Mouse (Mus musculus) heart, adult 2 months (tissue): ENCODE data around the gene Ccp110. TPM values are rescaled to one million over a fixed set of nuclear protein-coding genes. Genes with fewer than 3 reads are reported as not detected.

ENCODE experiments used
- DNase-seq, 2 experiments: peaks; one replicate each; pipeline ENCODE4 v3.0.0; 2021
- H3K27ac ChIP-seq: fragments of 200-600 bp; 2 replicates; pipeline ENCODE4 v1.8.1; 2022
- H3K27me3 ChIP-seq: fragments of 200-500 bp; 2 replicates; pipeline ENCODE4 v1.6.1; 2012; ENCODE audit warnings: mild to moderate bottlenecking, low read length, inconsistent platforms, mixed read lengths; ENCODE audit not compliant: control insufficient read depth, insufficient read depth
- H3K36me3 ChIP-seq: fragments of 200-500 bp; 2 replicates; pipeline ENCODE4 v1.6.1; 2012; ENCODE audit warnings: low read length, inconsistent platforms; ENCODE audit not compliant: control insufficient read depth, insufficient read depth
- H3K4me1 ChIP-seq: fragments of 200-500 bp; 2 replicates; pipeline ENCODE4 v1.6.1; 2011; ENCODE audit warnings: low read length; ENCODE audit not compliant: control insufficient read depth, insufficient read depth
- H3K4me3 ChIP-seq: fragments of 200-600 bp; 2 replicates; pipeline ENCODE4 v1.8.1; 2022
- H3K79me2 ChIP-seq: fragments of 200-500 bp; replicated peaks from 2 replicates; pipeline ENCODE4 v1.6.1; 2012; ENCODE audit warnings: mild to moderate bottlenecking, inconsistent platforms, low read length, moderate library complexity, mixed read lengths; ENCODE audit not compliant: control insufficient read depth, insufficient read depth
- H3K9ac ChIP-seq: fragments of 200-500 bp; 2 replicates; pipeline ENCODE4 v1.6.1; 2012; ENCODE audit warnings: low read depth, mild to moderate bottlenecking, control low read depth, inconsistent platforms, low read length, mixed read lengths
- CTCF ChIP-seq: fragments of 200-600 bp; IDR thresholded peaks from 2 replicates; pipeline ENCODE4 v1.8.1; 2022; ENCODE audit warnings: antibody characterized with exemption, mild to moderate bottlenecking, moderate library complexity
- EP300 ChIP-seq: fragments of 200-500 bp; IDR thresholded peaks from 2 replicates; pipeline ENCODE4 v1.6.1; 2011; ENCODE audit warnings: low read depth, low read length, control low read depth; ENCODE audit not compliant: insufficient read depth
- POLR2A ChIP-seq: fragments of 200-500 bp; IDR thresholded peaks from 2 replicates; pipeline ENCODE4 v1.6.1; 2011; ENCODE audit warnings: mild to moderate bottlenecking, low read depth, low read length, control low read depth; ENCODE audit not compliant: insufficient read depth
- WGBS: fragments of 180-500 bp; shearing (Covaris S2); methylation state at CpG from one replicate; pipeline ENCODE4 v1.1.7; 2018; 5-methylcytosine and 5-hydroxymethylcytosine counted together
- intact Hi-C: fragments of 180-260 bp; cut with DNase I; formaldehyde crosslinking; loops from one replicate; pipeline ENCODE4 v1.15.1; 2025
- polyA plus RNA-seq: library from polyadenylated mRNA; depleted of rRNA; stranded (reverse); fragments of >200 nt; gene quantifications from 2 replicates; pipeline ENCODE4 v1.2.3, GENCODE M21; 2012
- total RNA-seq, 2 experiments: library from RNA; stranded (reverse); gene quantifications; 2 replicates each; pipeline ENCODE4 v1.2.3; 2021

Gene Ccp110
- total and polyA plus RNA-seq, 3 experiments: 1.4 to 1.6 (median 1.5) TPM

DNA sequence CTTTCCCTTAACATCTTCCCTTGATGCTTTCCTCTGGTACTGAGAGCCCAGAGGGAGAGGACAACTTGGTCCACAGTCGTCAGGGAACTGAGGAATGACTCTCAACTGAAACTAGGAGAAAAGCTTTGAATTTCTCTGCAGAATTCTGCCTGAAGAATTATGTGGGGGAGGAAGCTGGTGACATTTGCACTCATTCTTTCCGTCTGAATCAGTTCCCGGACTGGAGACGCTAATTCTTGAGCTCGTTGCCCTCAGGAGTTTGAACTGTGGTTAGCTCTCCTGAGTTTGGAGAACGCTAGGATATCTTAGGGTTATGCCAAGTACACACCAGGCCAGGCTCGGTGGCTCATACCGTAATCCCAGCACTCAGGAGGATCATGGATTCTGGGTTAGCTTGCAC, 56.9 kb downstream of the Ccp110 start:
- no peak overlapping the region for H3K4me3 ChIP-seq
- DNase-seq: no peak
- no peaks in the 10 kb centered on the region for H3K27me3 ChIP-seq
- no peak overlapping the region for H3K27ac ChIP-seq
- intact Hi-C loops: loop anchor here (5.0 to 10.0 kb wide), 2 partner anchors 53 to 746 kb away; partner anchors contain the start of gene Acsm5
- no peaks in the 10 kb centered on the region for H3K79me2 ChIP-seq
- no peak overlapping the region for H3K9ac ChIP-seq
- 51% methylated on average over 8 of the region's 8 CpGs for WGBS
- H3K4me1 ChIP-seq: peaks cover 1% of the 10 kb centered on the region
- no peak for TF ChIP-seq CTCF
- no peak for TF ChIP-seq POLR2A
- no peak for TF ChIP-seq EP300
- H3K36me3 ChIP-seq: no peaks in the 10 kb centered on the region

DNA sequence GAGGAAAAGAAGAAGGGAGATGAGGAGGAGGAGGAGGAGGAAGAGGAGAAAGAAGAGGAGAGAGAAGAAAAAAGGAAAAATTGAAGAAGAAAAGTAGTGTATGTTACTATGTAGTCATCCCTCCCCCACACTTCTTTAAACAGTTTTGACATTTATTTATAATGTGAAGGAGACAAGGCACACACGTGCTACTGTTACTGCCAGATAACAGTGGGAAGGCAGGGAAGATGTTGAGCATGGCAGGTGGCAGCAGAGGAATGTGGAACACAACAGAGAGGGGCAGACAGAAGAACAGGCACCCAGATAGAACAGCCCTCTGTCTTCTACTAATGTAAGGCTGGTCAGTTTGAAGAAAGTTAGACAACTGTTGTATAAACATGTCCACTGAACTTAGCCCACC, 57.3 kb downstream of the Ccp110 start:
- intact Hi-C loops: loop anchor here (5.0 to 10.0 kb wide), 2 partner anchors 53 to 745 kb away; partner anchors contain the start of gene Acsm5
- no peaks in the 10 kb centered on the region for H3K79me2 ChIP-seq
- H3K36me3 ChIP-seq: no peaks in the 10 kb centered on the region
- DNase-seq: no peak
- no peak for TF ChIP-seq EP300
- TF ChIP-seq POLR2A: no peak
- TF ChIP-seq CTCF: no peak
- no peak overlapping the region for H3K9ac ChIP-seq
- H3K27ac ChIP-seq: no peak overlapping the region
- no peaks in the 10 kb centered on the region for H3K27me3 ChIP-seq
- no peak overlapping the region for H3K4me3 ChIP-seq
- H3K4me1 ChIP-seq: peaks cover 1% of the 10 kb centered on the region
- 41% methylated on average over 1 of the region's 1 CpGs for WGBS

DNA sequence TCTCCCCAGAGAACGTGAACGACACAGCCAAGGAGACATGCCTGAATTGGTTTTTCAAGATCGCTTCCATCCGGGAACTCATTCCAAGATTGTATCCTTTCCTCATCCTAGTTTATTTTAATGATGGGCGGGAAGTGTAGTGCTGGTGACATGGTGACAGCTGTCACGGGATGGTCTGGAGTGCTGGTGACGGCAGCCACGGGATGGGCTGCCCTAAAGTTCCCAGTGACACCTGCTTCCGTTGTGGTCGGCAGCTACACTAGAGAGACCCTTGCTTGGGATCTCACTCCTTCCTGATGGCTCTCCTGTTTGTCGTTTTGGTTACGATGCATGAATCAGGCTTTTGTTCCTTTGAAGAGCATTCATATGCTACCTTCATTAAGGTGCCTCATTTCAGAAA, 60.7 kb downstream of the Ccp110 start:
- H3K27me3 ChIP-seq: no peaks in the 10 kb centered on the region
- 84% methylated on average over 12 of the region's 12 CpGs for WGBS
- H3K36me3 ChIP-seq: no peaks in the 10 kb centered on the region
- no peak overlapping the region for H3K9ac ChIP-seq
- TF ChIP-seq POLR2A: no peak
- no peak for TF ChIP-seq EP300
- TF ChIP-seq CTCF: no peak
- no peak overlapping the region for H3K27ac ChIP-seq
- DNase-seq: no peak
- peaks cover 10% of the 10 kb centered on the region for H3K4me1 ChIP-seq
- no peak overlapping the region for H3K4me3 ChIP-seq
- no peaks in the 10 kb centered on the region for H3K79me2 ChIP-seq
- intact Hi-C loops: no loop called here

DNA sequence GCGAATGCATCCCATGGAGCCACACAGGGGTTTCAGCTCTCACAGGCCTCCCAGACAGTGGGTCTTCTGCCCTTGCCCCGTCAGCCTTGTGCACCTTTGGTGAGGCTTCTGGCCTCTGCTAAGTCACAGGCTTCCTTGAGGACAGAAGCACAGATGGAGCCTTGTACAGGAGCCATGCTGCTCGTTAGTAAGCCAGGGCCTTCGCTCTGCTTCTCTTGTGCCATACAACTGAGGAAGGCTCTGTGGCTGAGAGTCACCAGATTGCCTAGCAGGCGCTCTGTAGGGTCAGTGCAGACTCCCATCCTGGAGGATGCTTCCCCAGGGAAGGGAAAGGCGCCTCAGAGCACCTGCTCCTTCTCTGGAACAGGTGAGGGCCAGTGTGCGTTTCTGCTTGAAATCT, 63.6 kb downstream of the Ccp110 start:
- Histone ChIP-seq H3K4me1 (peaks cover 10% of the 10 kb centered on the region), H3K79me2 (no peaks in the 10 kb centered on the region), H3K27me3 (no peaks in the 10 kb centered on the region), H3K9ac (no peak overlapping the region), H3K4me3 (no peak overlapping the region), H3K36me3 (no peaks in the 10 kb centered on the region), H3K27ac (peak overlapping the region; percentile 62)
- intact Hi-C loops: no loop called here
- no peak for DNase-seq
- TF ChIP-seq CTCF (no peak), POLR2A (no peak)
- WGBS: 78% methylated on average over 7 of the region's 7 CpGs

DNA sequence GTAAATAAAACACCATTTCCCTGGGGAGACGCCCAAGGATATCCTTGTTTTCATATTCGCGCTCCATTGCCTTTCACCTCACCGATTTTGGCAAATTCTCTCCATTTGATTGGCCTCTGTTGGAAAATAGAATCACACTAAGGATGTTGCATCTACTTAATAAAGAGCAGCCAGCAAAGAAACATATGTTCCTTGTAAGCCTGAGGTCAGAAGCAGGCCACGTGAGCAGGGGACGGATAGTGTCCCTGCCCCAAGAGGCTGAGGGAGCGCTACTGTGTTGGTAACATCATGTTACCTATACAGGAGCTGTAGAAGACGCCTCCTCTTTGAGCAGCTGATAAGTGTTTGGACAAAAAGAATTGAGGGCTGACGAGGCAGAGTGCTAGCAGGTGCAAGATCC, 64.1 kb downstream of the Ccp110 start:
- Histone ChIP-seq H3K27me3 (no peaks in the 10 kb centered on the region), H3K36me3 (no peaks in the 10 kb centered on the region), H3K27ac (peak overlapping the region; percentile 62), H3K79me2 (no peaks in the 10 kb centered on the region), H3K4me3 (no peak overlapping the region), H3K4me1 (peaks cover 10% of the 10 kb centered on the region), H3K9ac (no peak overlapping the region)
- intact Hi-C loops: no loop called here
- 52% methylated on average over 9 of the region's 9 CpGs for WGBS
- TF ChIP-seq CTCF (no peak), POLR2A (no peak), EP300 (no peak)
- DNase-seq: no peak

DNA sequence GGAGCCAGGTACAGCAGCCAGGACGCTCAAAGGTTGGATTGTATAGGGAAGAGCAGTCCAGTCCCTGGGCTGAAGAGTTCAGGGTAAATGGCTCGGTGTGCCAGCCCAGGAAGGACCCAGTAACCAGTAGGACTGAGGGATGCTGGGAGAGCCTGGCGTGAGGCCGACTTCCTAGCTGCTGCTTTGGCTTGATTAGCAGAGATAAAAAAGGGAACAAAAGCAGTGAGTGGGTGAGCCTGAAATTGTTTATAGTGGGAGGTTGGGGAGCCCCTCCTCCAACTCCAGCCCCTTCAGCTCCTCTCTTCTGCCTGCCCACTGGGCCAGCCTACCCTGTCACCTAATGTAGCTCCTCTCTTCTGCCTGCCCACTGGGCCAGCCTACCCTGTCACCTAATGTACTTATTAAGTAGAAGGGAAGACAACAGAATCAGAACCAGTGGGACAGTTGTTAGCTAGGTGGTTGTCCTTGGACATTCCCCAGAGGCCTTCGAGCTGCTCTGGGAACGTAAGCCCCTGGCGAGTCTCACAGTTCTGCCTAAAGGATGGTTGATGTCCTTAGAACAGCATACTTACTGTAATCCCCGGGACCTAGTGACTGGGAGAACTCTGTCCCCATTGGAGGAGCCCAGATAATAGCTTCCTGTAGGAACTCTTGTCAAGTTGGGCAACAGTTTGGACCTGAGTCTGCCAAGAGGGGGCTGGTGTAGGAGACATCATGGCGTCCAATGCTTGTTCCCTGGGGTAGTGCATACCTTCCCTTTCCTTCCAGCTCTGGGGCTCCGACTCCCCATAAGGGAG, 65.4 kb downstream of the Ccp110 start:
- peaks cover 10% of the 10 kb centered on the region for H3K4me1 ChIP-seq
- no peak overlapping the region for H3K4me3 ChIP-seq
- no peaks in the 10 kb centered on the region for H3K79me2 ChIP-seq
- TF ChIP-seq EP300: no peak
- TF ChIP-seq POLR2A: no peak
- no peak overlapping the region for H3K9ac ChIP-seq
- DNase-seq: peak; percentile 53 to 59
- no peaks in the 10 kb centered on the region for H3K27me3 ChIP-seq
- H3K27ac ChIP-seq: peak overlapping the region; percentile 62
- WGBS: 47% methylated on average over 10 of the region's 10 CpGs
- intact Hi-C loops: no loop called here
- no peaks in the 10 kb centered on the region for H3K36me3 ChIP-seq
